Mouse (Mus musculus) urinary bladder, postnatal 25 days (tissue): ENCODE measurements around the gene Rabl3.

Experiments used
- DNase-seq: peaks from one replicate; pipeline ENCODE4 v3.0.0; 2022; ENCODE audit warnings: low spot score

Rabl3 gene

GRCm38 (mm10) chr16:37539611-37540580 lies at the start of gene Rabl3, which contains the start of gene Gtf2e1:
Gene Rabl3, plus strand, starts transcription at chr16:37539885.
Gene Gtf2e1, minus strand, starts transcription at chr16:37539789.
- peak; percentile 90 for DNase-seq

- no peak for DNase-seq
These were observed 44.7 kb upstream of the Rabl3 start for GRCm38 (mm10) chr16:37495017-37495416.

GRCm38 (mm10) chr16:37498581-37498980 lies 41.1 kb upstream of the Rabl3 start:
- no peak for DNase-seq

- no peak for DNase-seq
These were observed 35.2 kb upstream of the Rabl3 start for GRCm38 (mm10) chr16:37504517-37504916.

- no peak for DNase-seq
These were observed 32.9 kb upstream of the Rabl3 start for GRCm38 (mm10) chr16:37506751-37507150.

- no peak for DNase-seq
These were observed 28.2 kb upstream of the Rabl3 start for GRCm38 (mm10) chr16:37511489-37511888.

GRCm38 (mm10) chr16:37514644-37515043 lies 25.0 kb upstream of the Rabl3 start:
- no peak for DNase-seq

- DNase-seq: no peak
These were observed 23.2 kb upstream of the Rabl3 start for GRCm38 (mm10) chr16:37516376-37516993.

GRCm38 (mm10) chr16:37517596-37518211 lies 22.0 kb upstream of the Rabl3 start:
- DNase-seq: no peak

GRCm38 (mm10) chr16:37518662-37519061 lies 21.0 kb upstream of the Rabl3 start:
- DNase-seq: no peak

- DNase-seq: no peak
These were observed 20.0 kb upstream of the Rabl3 start for GRCm38 (mm10) chr16:37519721-37520120.

GRCm38 (mm10) chr16:37520190-37521040 lies 19.3 kb upstream of the Rabl3 start:
- no peak for DNase-seq

- no peak for DNase-seq
These were observed 17.5 kb upstream of the Rabl3 start for GRCm38 (mm10) chr16:37522100-37522697.

- no peak for DNase-seq
These were observed 14.6 kb upstream of the Rabl3 start for GRCm38 (mm10) chr16:37525121-37525520.

GRCm38 (mm10) chr16:37526688-37527223 lies 12.9 kb upstream of the Rabl3 start:
- DNase-seq: no peak

- no peak for DNase-seq
These were observed 9.5 kb upstream of the Rabl3 start for GRCm38 (mm10) chr16:37530170-37530569.

GRCm38 (mm10) chr16:37532046-37532445 lies 7.6 kb upstream of the Rabl3 start:
- no peak for DNase-seq

GRCm38 (mm10) chr16:37533369-37534068 lies 6.2 kb upstream of the Rabl3 start:
- no peak for DNase-seq

- DNase-seq: no peak
These were observed 460 bp upstream of the Rabl3 start for GRCm38 (mm10) chr16:37539240-37539610.

GRCm38 (mm10) chr16:37540776-37541175 lies 1.1 kb downstream of the Rabl3 start:
- DNase-seq: no peak
